Comparison of ENCODE assay signal across 8 mouse cellular contexts in genomic region chr2:21187576-21187975, GRCm38 (mm10). TPM values are rescaled to one million over a fixed set of nuclear protein-coding genes. Genes with fewer than 3 reads are reported as not detected.
DNase-seq lines count a peak whose midpoint lies in the region; ATAC-seq and TF ChIP-seq lines count a peak whose summit lies in the region.
"Had no signal": no experiment of that assay in that cellular context is flagged by ENCODE, and none has a peak within 500 bp of the region (broad histone marks: within the 10 kb centered on the region; RNA-seq: fewer than 3 reads in every experiment).

No protein-coding gene starts in this region.

- no peaks in the 10 kb centered on the region for H3K36me3 ChIP-seq in midbrain, embryonic 14.5 days (ENCODE audit: control insufficient read depth, insufficient read depth, low read length)
- no peaks in the 10 kb centered on the region for H3K36me3 ChIP-seq in midbrain, embryonic 13.5 days
- H3K36me3 ChIP-seq in limb, embryonic 14.5 days (ENCODE audit: control insufficient read depth, insufficient read depth, low read length): no peaks in the 10 kb centered on the region
- H3K36me3 ChIP-seq: heart, embryonic 15.5 days had no signal

- H3K27me3 ChIP-seq in midbrain, embryonic 14.5 days (ENCODE audit: control insufficient read depth, insufficient read depth, low read length): no peaks in the 10 kb centered on the region
- H3K27me3 ChIP-seq in midbrain, embryonic 13.5 days: no peaks in the 10 kb centered on the region
- H3K27me3 ChIP-seq in Patski: no peaks in the 10 kb centered on the region
- no peaks in the 10 kb centered on the region for H3K27me3 ChIP-seq in limb, embryonic 14.5 days (ENCODE audit: control insufficient read depth, insufficient read depth, low read length)
- H3K27me3 ChIP-seq: heart, embryonic 15.5 days had no signal

- no peak overlapping the region for H3K4me2 ChIP-seq in midbrain, embryonic 14.5 days (ENCODE audit: low read length)
- no peak overlapping the region for H3K4me2 ChIP-seq in midbrain, embryonic 13.5 days (replicated peaks)
- no peak overlapping the region for H3K4me2 ChIP-seq in limb, embryonic 14.5 days (replicated peaks; ENCODE audit: low read depth, low read length, severe bottlenecking)
- H3K4me2 ChIP-seq: heart, embryonic 15.5 days had no signal

- no peaks in the 10 kb centered on the region for H3K9me3 ChIP-seq in midbrain, embryonic 14.5 days (ENCODE audit: control insufficient read depth, low read length)
- no peaks in the 10 kb centered on the region for H3K9me3 ChIP-seq in midbrain, embryonic 13.5 days
- H3K9me3 ChIP-seq in limb, embryonic 14.5 days (ENCODE audit: control insufficient read depth, low read length): no peaks in the 10 kb centered on the region
- H3K9me3 ChIP-seq: heart, embryonic 15.5 days had no signal

- in situ Hi-C loops in Patski (cut with MboI; ENCODE audit: low pct_unique_long_range_greater_than_20kb): loop anchor here (5.0 kb wide), 1 partner anchor 290 kb away; no protein-coding TSS in a partner anchor

- no peak overlapping the region for H3K27ac ChIP-seq in midbrain, embryonic 14.5 days (replicated peaks; ENCODE audit: low read depth, low read length)
- no peak overlapping the region for H3K27ac ChIP-seq in midbrain, embryonic 13.5 days
- no peak overlapping the region for H3K27ac ChIP-seq in limb, embryonic 14.5 days (replicated peaks; ENCODE audit: low read depth, low read length)
- H3K27ac ChIP-seq: heart, embryonic 15.5 days had no signal

- H3K9ac ChIP-seq in midbrain, embryonic 14.5 days (replicated peaks; ENCODE audit: low read length): no peak overlapping the region
- H3K9ac ChIP-seq in midbrain, embryonic 13.5 days (replicated peaks): no peak overlapping the region
- no peak overlapping the region for H3K9ac ChIP-seq in limb, embryonic 14.5 days (ENCODE audit: low read depth, low read length, severe bottlenecking)
- H3K9ac ChIP-seq: heart, embryonic 15.5 days had no signal

- peak; percentile 83 for TF ChIP-seq CTCF in Patski (IDR thresholded peaks at IDR 0.05)

- CTCF ChIA-PET in Patski (lab: Charles Lee): interaction anchor here (0.7 to 5.1 kb wide), 17 partner anchors 9 to 662 kb away, joined by 3 to 62 read pairs (median 4); no protein-coding TSS in a partner anchor

- H3K4me1 ChIP-seq in midbrain, embryonic 14.5 days (ENCODE audit: control insufficient read depth, insufficient read depth, low read length): no peaks in the 10 kb centered on the region
- no peaks in the 10 kb centered on the region for H3K4me1 ChIP-seq in midbrain, embryonic 13.5 days (replicated peaks)
- no peaks in the 10 kb centered on the region for H3K4me1 ChIP-seq in limb, embryonic 14.5 days (ENCODE audit: control insufficient read depth, insufficient read depth, low read length)
- H3K4me1 ChIP-seq: heart, embryonic 15.5 days had no signal

- ATAC-seq in midbrain, embryonic 14.5 days (ENCODE audit: low FRiP score, low TSS enrichment): no peak
- no peak for ATAC-seq in midbrain, embryonic 13.5 days
- ATAC-seq in Patski: no peak
- ATAC-seq in common myeloid progenitor, adult 5-6 weeks (replicated peaks; ENCODE audit: low read depth, poor library complexity, severe bottlenecking): peak; percentile 72
- peak; percentile 86 for ATAC-seq in inflammation-experienced regulatory T-cells, adult 6 months
- no peak for ATAC-seq in limb, embryonic 14.5 days (ENCODE audit: low FRiP score, low read depth)

- TF ChIP-seq POLR2A in limb, embryonic 14.5 days (IDR thresholded peaks at IDR 0.05; ENCODE audit: borderline replicate concordance, extremely low read depth, insufficient read depth, insufficient read length): no peak

- POLR2A ChIA-PET in Patski (lab: Charles Lee): no interaction called here

- H3K4me3 ChIP-seq in midbrain, embryonic 14.5 days (replicated peaks; ENCODE audit: low read depth, low read length): no peak overlapping the region
- no peak overlapping the region for H3K4me3 ChIP-seq in midbrain, embryonic 13.5 days (replicated peaks)
- H3K4me3 ChIP-seq in limb, embryonic 14.5 days (replicated peaks; ENCODE audit: low read length): no peak overlapping the region
- H3K4me3 ChIP-seq: heart, embryonic 15.5 days had no signal

- peak; percentile 64 for DNase-seq in midbrain, embryonic 14.5 days
- no peak for DNase-seq in Patski (ENCODE audit: low read depth, low spot score)
- DNase-seq in limb, embryonic 14.5 days (ENCODE audit: low spot score): peak; percentile 25
- peak; percentile 34 to 68 for DNase-seq in right cerebral cortex, postnatal 10 days (ENCODE audit: low spot score in 2 of 2)

- 62% methylated on average over 7 of the region's 7 CpGs for WGBS in midbrain, embryonic 14.5 days
- 56% methylated on average over 7 of the region's 7 CpGs for WGBS in midbrain, embryonic 13.5 days
- WGBS in limb, embryonic 14.5 days: 51% methylated on average over 7 of the region's 7 CpGs

RNA-seq across cellular contexts. Expression of gene Enkur, which starts 17.6 kb away (rescaled TPM):
- polyA plus RNA-seq in midbrain, embryonic 14.5 days (2014; fragmentation: Nextera tagmentation; extraction: Ambion mirVana): 3.7 and 4.8 TPM in 2 replicates
- 2.6 and 3.9 TPM in 2 replicates for polyA plus RNA-seq in midbrain, embryonic 13.5 days (2015; fragmentation: Nextera tagmentation; extraction: Ambion mirVana)
- 1.9 TPM for polyA plus RNA-seq in Patski (2021)
- 1.6 and 7.5 TPM in 2 replicates for total RNA-seq in common myeloid progenitor, adult 5-6 weeks (2017)
- under 1 TPM in 2 of 3 experiments, not detected in 1; 0.66 to 0.74 TPM for polyA plus RNA-seq in inflammation-experienced regulatory T-cells, adult 6 months (2017; shearing (Covaris generic))
- polyA plus RNA-seq in limb, embryonic 14.5 days (2012; rRNA removed): 0.41 and 0.83 TPM in 2 replicates
- 0.50 and 0.76 TPM in 2 replicates for polyA plus RNA-seq in limb, embryonic 14.5 days (2014; fragmentation: Nextera tagmentation; extraction: Ambion mirVana)

RNA-seq across cellular contexts. Expression of gene Thnsl1, which starts 17.9 kb away (rescaled TPM):
- 22.4 and 26.7 TPM in 2 replicates for polyA plus RNA-seq in midbrain, embryonic 14.5 days (2014; fragmentation: Nextera tagmentation; extraction: Ambion mirVana)
- polyA plus RNA-seq in midbrain, embryonic 13.5 days (2015; fragmentation: Nextera tagmentation; extraction: Ambion mirVana): 22.2 and 24.1 TPM in 2 replicates
- 10.0 TPM for polyA plus RNA-seq in Patski (2021)
- 7.2 and 8.4 TPM in 2 replicates for total RNA-seq in common myeloid progenitor, adult 5-6 weeks (2017)
- polyA plus RNA-seq in inflammation-experienced regulatory T-cells, adult 6 months (2017; shearing (Covaris generic)): 1 to 10 TPM; 3.7 to 5.2 (median 4.6) TPM
- 3.9 and 4.3 TPM in 2 replicates for polyA plus RNA-seq in limb, embryonic 14.5 days (2012; rRNA removed)
- 5.8 and 6.6 TPM in 2 replicates for polyA plus RNA-seq in limb, embryonic 14.5 days (2014; fragmentation: Nextera tagmentation; extraction: Ambion mirVana)

Comparison
In these comparisons a context has a peak if more than half of its experiments do, and no peak if none do; other contexts are left out.
1. ATAC-seq: peak in common myeloid progenitor, adult 5-6 weeks (single experiment) and inflammation-experienced regulatory T-cells, adult 6 months (single experiment); none in midbrain, embryonic 14.5 days (single experiment), midbrain, embryonic 13.5 days (single experiment), Patski (single experiment) and limb, embryonic 14.5 days (single experiment).